Mouse (Mus musculus): ENCODE measurements around the gene Gnptg. TPM values are rescaled to one million over a fixed set of nuclear protein-coding genes. Genes with fewer than 3 reads are reported as not detected.
A peak's percentile ranks its signal among the peaks of the same experiment; 100 is the strongest.

Gnptg gene
- total RNA-seq (2021), result 10 to 100 TPM; 14.9 to 16.2 TPM
- long read RNA-seq, experiment 1, transcript Gnptg-201 (11 exons, 1,234 nt), result major isoform, 26 of 30 reads
- long read RNA-seq, experiment 1, partial matches to known transcripts, result 0 of 30 reads
- long read RNA-seq, experiment 1, other reads (novel, unspliced or antisense), result 4 of 30 reads
- long read RNA-seq, experiment 2, transcript Gnptg-201 (11 exons, 1,234 nt), result major isoform, 26 of 34 reads
- long read RNA-seq, experiment 2, partial matches to known transcripts, result 1 of 34 reads
- long read RNA-seq, experiment 2, other reads (novel, unspliced or antisense), result 7 of 34 reads

DNA sequence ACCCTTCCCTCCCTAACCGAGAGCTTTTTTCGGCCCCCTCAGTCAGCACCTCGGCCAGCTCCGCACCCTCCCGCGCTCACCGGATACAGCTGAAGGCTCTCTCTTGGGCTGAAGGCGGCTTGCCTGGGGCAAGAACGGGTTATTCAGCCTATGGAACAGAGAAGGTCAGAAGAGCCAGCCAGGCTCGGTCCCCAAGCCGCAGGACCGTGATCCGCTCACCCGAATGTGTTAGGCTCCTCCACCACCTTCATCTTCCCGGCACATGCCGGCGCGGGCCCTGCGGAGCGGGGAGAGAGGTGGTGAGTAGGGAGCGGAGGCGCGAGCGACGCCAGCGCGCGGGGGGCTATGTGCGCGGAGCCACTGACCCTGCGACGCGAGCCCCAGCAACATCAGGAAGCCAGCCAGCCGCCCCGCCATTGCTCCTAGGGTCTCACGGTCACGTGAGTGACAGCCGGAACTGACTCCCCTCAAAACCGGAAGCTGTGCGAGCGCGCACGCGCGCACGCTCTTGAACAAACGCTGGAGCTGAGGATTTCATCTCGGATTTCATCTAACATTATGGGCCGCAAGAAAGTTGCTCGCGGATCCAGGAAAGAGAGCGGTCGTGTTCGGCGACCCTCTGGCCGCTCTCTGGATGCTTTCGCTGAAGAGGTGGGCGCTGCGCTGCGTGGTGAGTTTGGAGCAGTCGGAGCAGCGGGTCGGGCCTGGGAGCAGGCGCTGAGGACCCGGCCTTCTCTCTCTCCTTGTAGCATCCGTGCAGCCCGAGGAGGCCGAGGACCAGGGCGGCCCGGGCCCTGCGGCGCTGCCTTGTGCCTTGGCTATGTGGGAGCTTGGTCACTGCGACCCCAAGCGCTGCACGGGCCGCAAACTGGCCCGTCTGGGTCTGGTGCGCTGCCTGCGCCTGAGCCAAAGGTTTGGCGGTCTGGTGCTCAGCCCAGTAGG, at the start of gene Gnptg, which contains the start of gene Tsr3:
Gnptg (minus strand) TSS at position 430 of the 942 bp plus-strand sequence.
Tsr3 (plus strand) TSS at position 476 of the 942 bp plus-strand sequence.
- DNase-seq (ENCODE audit: low spot score in 2 of 2), result peak; percentile 74 to 88

- peak in 1 of 2 experiments; percentile 24 for DNase-seq (ENCODE audit: low spot score in 2 of 2)
Observed at GRCm38 (mm10) chr17:25288842-25289241, 48.9 kb upstream of the Gnptg start.

GRCm38 (mm10) chr17:25285033-25285432, 45.1 kb upstream of the Gnptg start:
- peak; percentile 44 to 56 for DNase-seq (ENCODE audit: low spot score in 2 of 2)

DNA sequence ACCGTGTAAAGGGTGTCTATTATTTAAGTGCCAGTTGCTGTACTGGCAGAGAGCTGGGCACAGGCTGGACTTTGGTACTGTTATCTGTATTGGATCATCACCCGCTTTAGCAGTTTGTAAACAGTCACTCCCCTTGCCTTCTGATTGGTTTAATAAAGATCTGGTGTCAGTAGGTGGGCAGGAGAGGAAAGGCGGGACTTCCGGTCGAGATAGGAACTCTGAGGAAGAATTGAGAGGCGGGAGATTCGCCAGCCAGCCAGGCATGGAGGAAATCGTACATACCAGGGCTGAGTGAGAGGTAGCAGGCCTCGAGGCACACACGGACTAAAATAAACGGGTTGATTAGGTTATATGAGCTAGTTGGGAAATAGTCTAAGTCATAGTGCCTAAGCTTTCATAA, 42.2 kb upstream of the Gnptg start:
- peak in 1 of 2 experiments; percentile 20 for DNase-seq (ENCODE audit: low spot score in 2 of 2)

- no peak for DNase-seq (ENCODE audit: low spot score in 2 of 2)
Observed at GRCm38 (mm10) chr17:25275833-25276232, 35.9 kb upstream of the Gnptg start.

DNA sequence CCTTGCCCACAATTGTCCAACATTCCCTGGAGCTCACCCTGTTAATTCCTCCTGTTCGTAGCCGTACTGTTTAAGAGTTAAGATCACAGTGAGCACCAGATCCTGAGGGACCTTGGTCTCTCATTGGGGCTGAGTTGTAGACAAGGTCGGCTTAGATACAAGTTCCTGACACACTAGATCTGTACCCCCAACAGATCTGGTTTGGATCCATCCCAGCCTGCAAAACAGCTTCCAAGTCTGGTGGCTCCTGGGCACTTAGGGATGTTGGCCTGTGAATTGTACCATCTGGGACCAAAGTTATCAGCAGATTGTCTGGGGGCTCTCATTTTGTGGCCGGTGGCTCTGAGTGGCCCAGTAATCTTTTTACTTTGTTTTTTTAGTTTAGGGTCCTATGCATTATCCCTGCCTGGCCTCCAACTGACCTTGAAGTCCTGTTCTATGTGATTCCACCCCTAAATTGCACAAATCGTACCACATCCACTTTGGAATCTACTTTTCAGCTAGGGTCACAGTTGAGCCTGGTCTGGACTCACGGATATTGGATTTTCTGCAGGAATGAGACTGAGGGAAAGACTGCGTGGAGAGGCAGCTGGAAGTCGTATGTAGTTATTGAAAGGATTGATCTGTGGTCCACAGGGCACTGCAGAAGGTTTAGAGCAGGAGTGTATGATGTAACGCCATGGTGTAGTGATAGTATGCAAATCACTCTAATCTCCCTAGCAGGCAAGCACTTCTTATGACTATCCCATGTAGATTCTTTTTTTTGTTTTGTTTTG, 34.8 kb upstream of the Gnptg start, which contains the start of gene Ube2i:
Ube2i (minus strand) TSS at position 52 of the 776 bp plus-strand sequence.
- no peak for DNase-seq (ENCODE audit: low spot score in 2 of 2)

DNA sequence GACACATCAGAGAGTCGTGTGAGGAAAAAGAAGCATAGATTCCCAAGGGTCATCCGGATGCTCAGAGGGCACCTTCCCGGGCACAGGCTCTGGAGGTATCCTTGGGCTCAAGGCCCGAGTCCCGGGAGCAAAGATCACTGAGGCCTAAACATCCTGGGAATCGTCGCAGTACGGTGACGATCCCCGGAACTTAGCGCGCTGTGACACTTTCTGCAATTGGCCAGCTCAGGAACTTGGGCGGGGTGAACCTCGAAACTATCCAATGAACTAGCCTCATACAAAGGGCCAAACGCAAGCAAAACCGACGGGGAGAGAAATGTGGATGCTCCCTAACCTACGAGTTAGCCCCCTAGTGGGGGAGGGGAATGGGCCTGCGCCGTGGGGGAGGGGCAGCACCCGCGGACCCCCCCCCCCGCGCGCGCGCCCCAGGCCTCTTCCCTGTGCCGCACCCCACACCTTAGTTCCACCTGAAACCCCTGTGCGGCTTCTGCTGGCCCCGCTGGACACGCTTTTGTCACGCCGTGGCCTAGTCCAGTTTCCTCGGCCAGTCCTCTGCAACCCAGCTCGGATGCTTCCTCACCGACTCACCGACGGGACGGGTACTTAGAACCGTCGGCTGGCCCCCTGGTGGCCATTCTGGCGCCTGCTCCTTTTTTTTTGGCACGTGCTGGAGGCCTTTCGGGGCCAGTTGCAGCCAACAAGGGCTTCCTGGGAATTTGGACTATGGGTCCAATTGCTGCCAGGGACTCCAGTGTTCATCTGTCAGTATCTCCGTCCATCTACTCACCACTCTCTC, 34.0 kb upstream of the Gnptg start:
- DNase-seq (ENCODE audit: low spot score in 2 of 2), result peak; percentile 81 to 91

DNA sequence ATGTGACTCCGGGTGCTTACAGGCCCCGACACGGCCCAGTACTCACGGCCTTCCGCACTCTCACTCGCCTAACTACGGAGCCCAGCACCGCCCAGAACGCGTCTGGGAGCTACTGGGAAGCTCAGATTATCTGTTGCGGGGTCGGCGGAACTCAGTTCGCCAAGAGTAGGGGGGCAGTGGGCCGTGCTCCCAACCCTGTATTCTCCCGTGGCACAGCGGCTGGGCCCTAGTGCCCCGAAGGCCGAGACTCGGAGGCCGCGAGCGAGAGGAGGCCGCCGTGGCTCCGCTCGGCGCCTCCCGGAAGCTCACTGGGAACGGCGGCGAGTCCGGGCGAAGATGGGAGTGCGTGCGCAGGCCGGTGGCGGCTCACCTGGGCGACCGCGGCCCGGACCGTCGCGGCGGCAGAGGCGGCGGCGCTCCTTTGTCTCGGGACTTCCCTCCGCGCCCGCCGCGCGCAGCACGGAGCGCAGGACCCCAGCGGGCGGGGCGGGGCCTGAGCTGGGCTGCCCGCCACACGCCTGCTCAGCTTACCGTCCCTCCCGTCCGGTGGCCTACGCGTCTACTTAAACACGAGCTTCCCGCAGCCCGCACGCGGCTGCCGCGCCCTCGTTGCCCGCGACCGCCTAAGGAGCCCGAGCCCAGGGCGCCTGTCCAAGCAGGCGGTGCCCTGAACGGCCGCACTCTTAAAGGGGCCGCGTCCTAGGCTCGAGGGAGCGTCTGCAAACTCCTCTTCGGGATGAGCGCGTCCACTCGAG, 33.2 kb upstream of the Gnptg start:
- DNase-seq (ENCODE audit: low spot score in 2 of 2), result peak; percentile 59 to 88

DNA sequence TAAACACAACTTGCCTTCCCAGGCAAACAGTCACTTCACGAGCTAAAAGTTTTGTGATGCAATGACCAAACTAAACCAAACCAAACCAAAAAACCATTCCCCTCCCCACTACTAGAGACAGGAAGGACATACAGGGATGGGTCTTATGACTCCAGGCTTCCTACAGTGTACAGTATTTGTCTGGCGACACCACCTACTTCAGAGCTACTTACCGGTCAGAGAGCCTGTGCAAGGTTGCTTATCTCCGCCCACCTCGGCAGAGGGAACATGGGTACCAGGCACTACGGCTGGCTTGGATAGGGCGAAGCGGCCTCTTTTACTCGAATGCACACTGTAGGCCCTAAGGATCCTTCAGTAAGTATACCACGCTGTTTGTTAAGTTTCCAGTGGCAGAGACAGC, 32.4 kb upstream of the Gnptg start:
- DNase-seq (ENCODE audit: low spot score in 2 of 2), result no peak

DNA sequence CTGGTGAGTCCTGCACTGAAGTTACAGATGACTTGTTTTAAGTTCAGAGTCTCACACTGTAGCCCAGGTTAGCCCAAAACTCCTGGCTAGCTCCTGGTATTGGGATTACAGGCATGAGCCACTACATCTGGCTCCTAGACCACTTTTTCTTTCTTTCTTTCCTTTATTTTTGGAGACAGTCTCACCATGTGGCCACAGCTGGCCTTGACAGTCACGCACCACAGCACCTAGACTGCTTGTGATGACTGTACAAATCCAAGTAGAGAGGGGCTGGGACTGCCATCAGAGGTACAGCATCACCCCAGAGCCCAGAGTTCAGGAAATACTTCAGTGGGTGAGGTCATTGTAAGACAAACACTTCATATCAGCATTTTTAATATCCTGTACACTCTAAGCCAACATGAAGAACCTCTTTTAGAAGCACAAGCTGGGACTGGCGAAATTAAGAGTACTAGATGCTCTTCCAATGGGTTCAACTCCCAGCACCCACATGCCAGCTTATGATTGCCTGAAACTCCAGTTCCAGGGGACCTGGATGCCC, 30.9 kb upstream of the Gnptg start:
- no peak for DNase-seq (ENCODE audit: low spot score in 2 of 2)

GRCm38 (mm10) chr17:25264453-25264852, 24.5 kb upstream of the Gnptg start:
- DNase-seq (ENCODE audit: low spot score in 2 of 2), result no peak

- no peak for DNase-seq (ENCODE audit: low spot score in 2 of 2)
Observed at GRCm38 (mm10) chr17:25257804-25258261, 17.9 kb upstream of the Gnptg start.

GRCm38 (mm10) chr17:25256140-25256754, 16.3 kb upstream of the Gnptg start, which contains the start of gene Baiap3:
TSS of gene Baiap3 (minus strand) at chr17:25256364.
- DNase-seq (ENCODE audit: low spot score in 2 of 2), result no peak

GRCm38 (mm10) chr17:25255110-25255509, 15.2 kb upstream of the Gnptg start:
- DNase-seq (ENCODE audit: low spot score in 2 of 2), result no peak

DNA sequence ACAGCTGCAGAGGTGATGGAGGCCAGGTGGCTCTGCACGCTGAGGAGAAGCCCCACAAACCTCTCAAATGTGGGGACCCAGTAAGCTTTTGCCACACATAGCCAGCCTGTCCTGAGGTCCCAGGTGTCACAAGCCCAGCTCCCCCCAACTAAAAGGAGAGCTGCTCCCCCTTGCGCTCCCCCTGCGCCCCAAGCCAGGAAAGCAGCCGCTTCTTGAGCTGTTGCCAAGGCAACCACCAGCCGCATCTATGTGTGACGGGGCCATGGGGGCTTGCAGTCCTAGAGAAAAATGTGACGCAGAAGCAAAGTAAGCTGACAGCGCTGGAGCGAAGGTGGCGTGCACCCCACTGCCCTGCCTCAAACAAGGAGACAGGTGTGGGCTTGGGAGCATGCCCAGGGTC, 13.8 kb upstream of the Gnptg start:
- DNase-seq (ENCODE audit: low spot score in 2 of 2), result no peak

- DNase-seq (ENCODE audit: low spot score in 2 of 2), result no peak
Observed at GRCm38 (mm10) chr17:25252643-25253042, 12.7 kb upstream of the Gnptg start.

- DNase-seq (ENCODE audit: low spot score in 2 of 2), result no peak
Observed at GRCm38 (mm10) chr17:25250181-25250835, 10.4 kb upstream of the Gnptg start.
